Mouse (Mus musculus): ENCODE measurements around the gene Uhrf1bp1l. TPM values are rescaled to one million over a fixed set of nuclear protein-coding genes. Genes with fewer than 3 reads are reported as not detected.

Uhrf1bp1l gene
- total RNA-seq, 2 experiments from 2014 or later, result 24.7 to 29.0 TPM

DNA sequence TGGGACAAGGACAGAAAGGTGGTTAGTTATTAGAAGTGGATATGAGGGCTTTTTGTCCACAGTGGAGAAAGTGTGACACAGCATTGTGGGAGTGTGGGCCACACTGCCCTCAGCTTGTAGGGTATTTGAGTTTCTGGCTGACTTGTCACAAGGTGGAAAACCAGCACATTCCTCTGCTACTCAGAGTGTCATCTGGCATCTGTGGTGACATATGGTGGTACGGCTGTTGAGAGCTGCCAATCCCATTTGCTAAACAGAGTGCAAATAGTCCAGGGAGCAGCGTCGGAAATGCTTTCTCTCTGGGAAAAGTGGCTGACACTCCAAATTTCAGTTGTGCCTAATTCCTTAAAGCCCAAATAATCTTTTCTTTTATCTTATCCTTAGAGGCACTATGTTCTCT is 82.1 kb downstream of the Uhrf1bp1l start:
- no peak for DNase-seq
- intact Hi-C loops (cut with DNase I), result loop anchor here (10.0 kb wide), 1 partner anchor 182 kb away; no protein-coding TSS in a partner anchor

DNA sequence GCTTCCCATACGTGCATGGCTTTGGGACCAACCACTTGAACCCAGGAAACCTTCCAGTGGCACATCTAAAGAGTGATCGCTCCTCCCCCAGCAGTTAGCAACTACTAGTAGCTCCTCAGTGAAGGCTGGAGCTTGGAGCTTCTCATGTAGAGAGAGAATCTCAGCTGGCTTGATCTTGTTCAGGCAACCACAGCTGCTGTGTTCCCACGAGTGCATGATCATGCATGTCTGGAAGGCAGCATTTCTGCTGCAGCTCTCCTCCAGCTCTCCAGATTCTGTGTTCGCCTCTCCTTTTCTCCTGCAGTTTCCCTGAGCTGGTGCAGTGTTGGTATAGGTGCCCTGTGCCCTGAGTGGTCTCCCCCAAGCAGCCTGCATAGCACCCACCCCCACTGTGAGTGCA is 87.5 kb downstream of the Uhrf1bp1l start:
- intact Hi-C loops (cut with DNase I), result no loop called here
- no peak for DNase-seq

DNA sequence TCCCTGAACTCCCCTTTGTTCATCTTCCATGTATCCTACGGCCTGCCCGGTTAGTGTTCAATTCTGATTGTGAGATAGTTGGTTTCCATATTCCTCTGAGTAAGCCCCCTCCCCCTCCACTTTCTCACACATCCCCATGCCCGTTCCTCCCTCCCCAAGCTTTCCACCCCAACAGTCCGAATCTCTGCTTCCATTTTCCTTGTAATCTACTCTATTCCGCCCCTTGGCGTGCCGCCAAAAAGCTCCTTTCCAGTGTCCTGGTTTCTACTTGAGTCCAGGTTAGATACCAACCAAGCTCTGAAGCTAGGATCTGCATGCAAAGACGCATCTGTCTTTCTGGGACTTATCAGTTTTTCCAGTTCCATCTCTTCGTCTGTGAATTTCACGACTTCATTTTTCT is 88.4 kb downstream of the Uhrf1bp1l start:
- intact Hi-C loops (cut with DNase I), result no loop called here

DNA sequence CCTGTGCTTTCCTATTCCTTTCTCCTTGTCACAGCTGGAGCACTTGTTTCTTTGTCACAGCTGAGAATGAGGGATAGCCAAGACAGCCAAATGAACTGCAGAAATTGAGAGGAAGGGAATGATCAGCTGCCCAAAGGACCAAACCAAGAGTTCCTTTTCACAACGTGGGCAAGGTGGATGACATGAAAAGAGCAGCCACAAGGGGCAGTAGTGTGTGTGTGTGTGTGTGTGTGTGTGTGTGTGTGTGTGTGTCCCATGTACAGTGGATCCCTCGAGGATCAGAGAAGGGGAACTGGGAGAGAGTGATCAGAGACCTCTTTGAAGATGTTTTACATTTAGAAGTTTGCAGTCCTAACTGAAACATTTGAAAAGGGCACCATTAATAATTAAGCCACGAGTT is 92.7 kb downstream of the Uhrf1bp1l start:
- no peak for DNase-seq
- intact Hi-C loops (cut with DNase I), result no loop called here

More for the DNA sequence above, 88.4 kb downstream of the Uhrf1bp1l start:
- peak; percentile 6 to 12 for DNase-seq

DNA sequence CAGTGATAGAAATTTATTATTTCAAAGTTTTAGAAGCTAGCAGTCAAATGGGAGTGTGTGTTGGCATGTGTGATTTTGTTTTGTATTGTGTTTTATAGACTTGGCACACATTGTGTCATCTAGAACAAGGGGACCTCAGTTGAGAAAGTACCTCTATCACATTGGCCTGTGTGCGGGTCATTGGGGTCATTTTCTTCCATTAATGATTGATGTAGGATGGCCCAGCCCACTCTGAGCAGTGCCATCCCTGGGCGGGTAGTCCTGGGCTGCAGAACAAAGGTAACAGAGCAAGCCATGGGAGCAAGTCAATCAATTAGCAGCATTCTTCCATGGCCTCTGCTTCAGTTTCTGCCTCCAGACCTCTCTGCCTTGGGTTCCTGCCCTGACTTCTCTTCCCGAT is 94.0 kb downstream of the Uhrf1bp1l start:
- no peak for DNase-seq
- intact Hi-C loops (cut with DNase I), result no loop called here

DNA sequence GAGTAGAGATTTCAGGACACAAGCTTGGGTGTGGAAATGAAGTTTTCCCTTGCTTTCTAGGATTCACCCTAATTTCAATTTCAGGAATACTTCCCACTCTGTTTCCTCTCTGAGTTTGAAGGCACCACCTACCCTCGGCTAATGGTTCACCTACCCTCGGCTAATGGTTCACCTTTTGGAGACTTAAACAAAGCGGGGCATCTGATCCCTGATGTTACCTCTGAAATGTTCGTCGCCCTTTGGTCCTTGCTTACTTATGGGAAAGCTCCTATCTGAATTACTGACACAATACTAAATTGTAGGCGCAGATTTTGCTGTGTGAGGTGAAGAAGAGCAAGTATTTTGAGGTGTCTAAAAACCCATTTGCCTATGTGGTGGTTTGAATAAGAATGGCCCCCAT is 106.2 kb downstream of the Uhrf1bp1l start:
- intact Hi-C loops (cut with DNase I), result no loop called here
- DNase-seq, result no peak

GRCm38 (mm10) chr10:89855251-89855875 is 110.6 kb downstream of the Uhrf1bp1l start:
- no peak for DNase-seq

GRCm38 (mm10) chr10:89856286-89856685 is 111.5 kb downstream of the Uhrf1bp1l start:
- no peak for DNase-seq
- intact Hi-C loops (cut with DNase I), result no loop called here

More at GRCm38 (mm10) chr10:89855251-89855875, 110.6 kb downstream of the Uhrf1bp1l start:
- intact Hi-C loops (cut with DNase I), result no loop called here

- no peak for DNase-seq
- intact Hi-C loops (cut with DNase I), result no loop called here
Observed at GRCm38 (mm10) chr10:89868211-89868610, 123.4 kb downstream of the Uhrf1bp1l start.

GRCm38 (mm10) chr10:89868836-89869235 is 124.0 kb downstream of the Uhrf1bp1l start:
- no peak for DNase-seq
- intact Hi-C loops (cut with DNase I), result no loop called here

Other genes starting within 250 kb of the Uhrf1bp1l start
- gene Nr1h4, start 211.4 kb upstream of the Uhrf1bp1l start, total RNA-seq (2021), result under 1 TPM; 0.51 to 0.53 TPM
- gene Slc17a8, start 123.7 kb upstream of the Uhrf1bp1l start, total RNA-seq (2021), result under 1 TPM in 1 of 2 experiments, not detected in 1; 0.17 TPM
- gene Scyl2, start 58.7 kb upstream of the Uhrf1bp1l start, total RNA-seq (2021), result 10 to 100 TPM; 17.8 to 18.9 TPM
- gene Actr6, start 12.7 kb upstream of the Uhrf1bp1l start, total RNA-seq (2021), result 10 to 100 TPM in 1 of 2 experiments, 1 to 10 TPM in 1; 9.9 to 11.8 TPM
- under 1 TPM; 0.41 to 0.49 TPM for gene Anks1b, start 128.5 kb downstream of the Uhrf1bp1l start, total RNA-seq (2021)